Mouse (Mus musculus) ovary, postnatal 10 days (tissue): Measurements from ENCODE around the gene Hcn4.

Experiments
- DNase-seq: peaks from one replicate; pipeline ENCODE4 v3.0.0; 2022; ENCODE audit warnings: low spot score

The Hcn4 gene

DNA sequence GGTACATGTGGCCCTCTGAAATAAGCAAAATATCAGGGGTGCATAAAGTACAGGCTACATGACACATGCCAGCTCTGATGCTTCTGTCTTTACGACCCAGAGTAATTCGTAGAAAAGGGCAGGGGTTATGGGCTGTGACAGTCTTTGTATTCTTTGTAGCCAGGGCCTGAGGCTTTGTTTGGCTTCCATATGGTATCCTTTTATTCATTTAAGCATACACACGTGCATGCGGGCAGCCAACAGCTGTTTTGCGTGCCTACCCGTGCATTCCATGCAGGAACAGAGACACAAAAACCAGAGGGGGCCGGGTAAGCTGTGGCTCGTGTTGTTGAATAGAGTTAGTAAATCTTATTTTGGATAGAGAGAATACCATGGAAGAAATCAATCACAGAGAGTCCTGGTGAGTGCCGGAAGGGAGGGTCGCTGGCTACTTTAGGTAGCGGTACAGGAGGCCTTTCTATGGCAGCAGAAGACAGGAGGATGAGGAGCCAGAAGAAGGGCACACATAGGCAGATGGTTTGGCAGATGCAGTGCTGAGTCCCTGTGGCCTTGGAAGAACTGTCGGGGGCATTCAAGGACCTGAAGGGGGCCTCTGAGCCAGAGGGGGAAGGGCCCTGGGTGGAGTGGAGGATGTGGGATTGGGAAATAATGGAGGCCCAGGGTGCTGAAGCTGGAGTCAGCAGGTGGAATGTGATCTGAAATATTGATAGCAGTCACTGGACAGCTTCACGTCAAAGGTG is 26.5 kb downstream of the Hcn4 start:
- DNase-seq, result no peak

DNA sequence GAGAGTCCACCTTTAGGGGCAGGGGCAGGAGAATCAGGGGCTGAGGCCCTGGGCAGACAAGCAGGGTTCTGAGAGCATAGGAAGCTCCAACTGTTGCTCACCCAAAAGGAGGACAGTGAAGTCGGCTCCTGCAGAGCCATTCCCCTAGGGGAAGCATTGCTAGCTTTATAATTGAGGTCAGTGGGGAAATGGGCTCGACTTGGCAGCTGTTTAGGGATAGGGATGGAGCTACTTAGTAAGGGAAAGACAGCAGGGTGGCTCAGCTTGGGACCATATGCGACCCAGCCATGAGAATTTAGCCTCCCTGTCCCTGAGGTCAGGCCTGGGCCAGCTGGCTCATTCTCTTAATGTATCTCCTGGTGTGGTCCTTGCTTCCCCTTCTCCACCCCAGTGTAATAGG is 31.7 kb downstream of the Hcn4 start:
- DNase-seq, result no peak

DNA sequence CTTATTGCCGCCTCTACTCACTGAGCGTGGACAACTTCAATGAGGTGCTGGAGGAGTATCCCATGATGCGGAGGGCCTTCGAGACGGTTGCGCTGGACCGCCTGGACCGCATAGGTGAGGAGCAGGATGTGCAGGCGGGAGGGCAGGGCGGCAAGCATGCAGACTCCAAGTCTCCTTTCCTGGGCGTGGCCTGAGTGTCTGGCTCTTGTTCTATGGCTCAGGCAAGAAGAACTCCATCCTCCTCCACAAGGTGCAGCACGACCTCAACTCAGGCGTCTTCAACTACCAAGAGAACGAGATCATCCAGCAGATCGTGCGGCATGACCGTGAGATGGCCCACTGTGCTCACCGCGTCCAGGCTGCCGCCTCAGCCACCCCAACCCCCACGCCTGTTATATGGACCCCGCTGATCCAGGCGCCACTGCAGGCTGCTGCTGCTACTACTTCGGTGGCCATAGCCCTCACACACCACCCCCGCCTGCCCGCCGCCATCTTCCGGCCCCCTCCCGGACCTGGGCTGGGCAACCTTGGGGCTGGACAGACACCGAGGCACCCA is 35.9 kb downstream of the Hcn4 start:
- DNase-seq, result no peak

DNA sequence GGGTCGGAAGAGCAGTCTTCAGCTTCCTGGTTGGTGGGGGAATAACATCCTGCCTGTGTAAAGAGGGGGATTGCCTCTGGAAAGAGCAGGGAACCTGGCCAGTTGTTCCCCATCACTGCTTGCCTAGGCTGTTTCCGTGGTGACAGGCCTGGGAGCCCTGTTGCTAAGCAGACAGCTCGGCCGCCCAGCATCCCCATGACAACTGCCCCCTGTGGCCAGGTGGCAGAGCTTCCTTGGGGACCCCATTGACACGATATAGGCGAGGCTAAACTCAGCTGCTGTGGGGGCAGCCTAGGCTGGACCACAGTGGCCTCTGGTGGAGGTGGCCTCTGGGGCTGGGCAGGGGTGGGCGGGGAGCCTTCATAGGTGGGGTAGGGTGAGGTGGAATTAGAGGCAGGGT is 40.6 kb downstream of the Hcn4 start:
- DNase-seq, result no peak

DNA sequence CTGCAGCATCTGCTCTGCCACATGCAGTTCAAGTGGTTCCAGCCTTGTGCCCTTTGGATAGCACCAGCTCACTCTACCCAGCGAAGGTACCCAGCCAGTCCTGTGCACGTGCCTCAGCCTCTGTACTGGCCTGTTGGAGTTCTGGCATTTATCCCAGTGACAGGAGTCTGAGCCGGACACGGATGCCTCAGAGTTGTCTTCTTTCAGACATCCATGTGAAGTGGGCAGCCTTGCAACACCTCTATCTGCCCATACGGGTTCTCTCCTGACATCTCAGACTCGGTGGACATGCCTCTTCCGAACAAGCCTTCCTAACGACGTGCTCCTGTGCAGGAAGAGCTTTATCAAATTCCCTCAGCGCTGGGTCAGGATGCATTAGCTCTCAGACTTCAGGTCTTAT is 47.9 kb downstream of the Hcn4 start:
- no peak for DNase-seq

DNA sequence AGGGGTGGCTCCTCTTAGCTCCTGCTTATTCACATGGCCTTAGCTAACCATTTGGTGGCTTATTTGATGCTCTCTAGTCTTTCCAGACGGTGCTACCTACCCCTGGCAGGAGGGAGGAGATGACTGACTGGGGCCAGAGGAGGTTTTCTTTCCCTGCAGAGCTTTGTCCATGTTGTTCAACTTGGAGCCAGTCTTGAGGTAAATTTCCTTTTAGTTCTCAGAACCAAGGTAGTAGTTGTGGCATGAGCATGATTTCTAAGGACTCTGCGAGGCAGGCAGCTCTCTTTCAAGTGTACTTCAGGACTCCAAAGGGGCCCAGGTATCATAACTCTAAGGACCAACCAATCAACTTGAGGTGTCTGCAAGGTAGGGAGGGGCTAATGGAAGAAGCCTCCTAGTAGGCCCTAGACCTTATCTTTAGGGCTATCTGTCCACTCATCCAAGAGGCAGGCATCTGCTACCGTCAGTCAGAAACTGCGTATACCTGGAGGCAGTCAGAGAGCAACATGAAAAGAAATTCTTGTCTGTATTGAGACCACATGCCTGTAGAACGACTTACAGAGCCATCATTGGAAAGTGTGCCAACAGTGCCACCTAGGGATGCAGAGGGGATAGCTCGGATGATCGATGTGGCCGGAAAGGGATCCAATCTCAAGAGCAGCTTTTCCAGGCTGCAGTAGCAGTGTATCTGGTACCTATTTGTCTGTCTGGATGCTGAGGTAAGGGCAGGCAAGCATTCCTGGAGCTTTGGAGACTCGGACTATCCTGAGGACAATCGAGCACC is 50.5 kb downstream of the Hcn4 start:
- no peak for DNase-seq

DNA sequence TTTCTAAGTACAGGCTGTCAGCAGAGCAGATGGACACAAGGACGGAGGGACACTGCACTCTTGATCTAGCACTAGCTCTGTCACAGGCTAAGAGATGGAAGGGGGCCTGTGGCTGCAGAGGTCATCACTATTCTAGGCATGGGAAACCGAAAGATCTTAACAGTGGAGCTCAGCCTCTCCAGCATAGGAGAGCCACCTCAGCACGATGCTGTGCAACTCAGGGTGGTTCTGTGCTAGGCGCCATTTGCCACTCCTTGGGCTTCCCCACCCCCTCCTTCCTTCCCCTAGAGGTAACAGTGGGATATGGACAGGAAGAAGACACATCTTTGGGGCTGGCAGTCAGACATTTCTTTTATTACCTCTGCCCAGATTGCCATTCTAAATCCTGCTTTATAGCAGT is 51.1 kb downstream of the Hcn4 start:
- no peak for DNase-seq

DNA sequence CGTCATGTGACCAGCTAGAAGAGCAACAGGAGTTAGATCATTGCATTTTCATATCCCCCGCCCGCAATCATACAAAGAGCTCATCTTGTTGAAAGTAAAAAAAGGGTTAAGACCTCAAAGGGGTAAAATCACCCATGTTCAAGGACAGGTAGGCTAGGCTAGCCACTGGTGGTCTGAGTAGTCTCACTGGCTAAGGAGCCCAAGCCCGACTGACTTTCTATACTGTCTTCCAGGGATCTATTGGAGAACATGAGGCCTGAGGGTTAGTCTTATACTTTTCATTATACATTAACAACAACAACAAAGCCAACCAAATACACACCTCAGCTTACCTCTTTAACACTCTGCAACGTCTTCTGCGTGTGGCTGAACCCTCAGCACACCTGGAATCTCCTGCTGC is 52.2 kb downstream of the Hcn4 start:
- no peak for DNase-seq

DNA sequence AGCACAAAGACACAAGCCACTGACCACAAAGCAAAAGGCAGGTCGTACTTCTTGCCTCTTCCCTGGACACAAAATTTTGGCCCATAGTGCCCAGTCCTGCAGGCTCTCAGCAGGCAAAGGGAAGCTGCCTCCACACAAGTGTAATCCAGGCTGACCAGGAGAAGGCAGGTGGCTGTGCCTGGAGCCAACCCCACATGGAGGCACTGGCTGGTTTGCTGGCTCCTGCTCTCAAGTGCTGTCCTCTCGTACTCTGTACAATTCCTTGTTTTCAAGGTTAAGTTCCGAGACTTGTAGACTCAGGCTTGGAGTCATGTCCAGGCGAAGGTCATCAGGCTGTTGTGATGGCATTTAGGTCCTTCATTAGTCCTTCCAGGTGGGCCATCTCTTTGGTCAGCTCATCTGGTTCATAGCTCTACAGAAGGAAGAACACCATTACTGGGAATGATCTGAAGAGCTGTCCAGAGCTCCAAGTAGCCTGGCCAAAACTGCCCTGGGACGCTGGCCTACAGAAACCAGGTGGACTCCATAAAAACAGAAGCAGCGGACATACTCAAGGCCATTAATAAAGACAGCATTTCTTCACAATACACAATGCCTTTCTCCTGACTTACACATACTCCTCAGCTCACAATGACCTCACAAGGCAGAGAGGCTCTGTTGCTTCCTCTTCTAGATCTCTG is 53.9 kb downstream of the Hcn4 start:
- no peak for DNase-seq

DNA sequence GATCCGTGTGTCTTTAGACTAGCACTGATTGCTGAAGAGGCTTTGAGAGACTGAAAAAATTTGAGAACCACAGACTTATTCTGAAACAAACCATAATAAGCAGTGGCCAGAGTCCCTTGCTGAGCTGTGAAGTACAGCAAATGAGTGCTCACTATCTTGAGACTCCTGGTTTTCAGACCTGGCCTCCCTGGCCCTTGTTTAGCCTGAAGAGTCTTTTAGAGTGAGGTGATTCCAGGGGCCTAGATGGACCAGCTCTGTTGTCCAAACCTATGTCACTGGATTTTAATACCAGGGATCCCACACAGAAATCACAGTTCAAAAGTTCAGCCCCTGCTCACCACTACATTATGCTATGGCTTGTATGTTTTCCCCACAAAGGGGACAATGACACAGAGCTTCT is 56.6 kb downstream of the Hcn4 start:
- no peak for DNase-seq

DNA sequence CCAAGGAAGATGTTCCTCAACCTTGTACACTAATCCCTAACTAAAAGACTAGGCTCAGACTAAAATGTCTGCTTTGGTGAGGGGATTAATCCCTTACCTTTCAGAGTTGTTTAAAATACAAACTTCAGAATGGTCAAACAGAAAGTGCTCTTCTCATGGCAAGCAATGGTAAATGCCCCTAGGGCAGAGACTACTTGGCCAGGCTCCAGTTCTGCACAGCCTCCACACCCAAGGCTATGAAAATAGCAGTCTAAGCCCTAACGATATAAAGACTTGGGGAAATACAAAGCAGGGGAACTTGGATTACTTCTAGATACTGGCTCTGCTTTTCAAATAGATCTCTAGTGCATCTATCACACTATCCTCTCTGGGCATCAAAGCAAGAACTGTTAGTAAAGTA is 59.5 kb downstream of the Hcn4 start:
- DNase-seq, result no peak

DNA sequence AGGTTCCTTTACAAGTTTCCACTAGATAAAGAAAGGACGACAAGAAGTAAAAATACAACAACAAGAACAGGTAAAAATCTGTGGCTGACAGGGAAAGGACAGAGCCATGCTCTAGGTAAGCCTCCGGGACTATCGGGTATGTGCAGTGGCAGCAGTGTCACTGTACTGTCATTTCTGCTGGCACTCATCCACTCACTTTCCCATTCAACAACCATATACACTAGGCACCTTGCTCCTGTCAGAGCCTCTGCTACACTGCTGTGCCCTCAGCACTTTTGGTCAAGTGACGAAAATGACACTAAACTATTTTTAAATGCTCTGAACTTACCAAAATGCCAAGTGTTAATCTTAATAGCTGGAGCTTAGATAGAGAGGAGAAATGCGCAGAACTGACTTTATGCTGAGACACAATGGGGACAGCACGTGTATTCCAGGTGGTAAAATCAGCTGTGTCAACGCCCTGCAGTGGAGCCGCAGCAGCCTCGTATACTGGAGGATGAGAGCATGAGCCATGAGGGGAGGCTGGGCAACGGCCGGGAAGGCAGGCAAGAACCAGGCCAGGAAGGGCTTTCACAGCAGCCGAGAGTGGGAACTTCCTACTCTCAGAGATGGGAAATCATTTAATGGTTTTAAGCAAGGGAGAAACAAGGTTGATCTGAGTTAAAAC is 66.7 kb downstream of the Hcn4 start:
- no peak for DNase-seq

DNA sequence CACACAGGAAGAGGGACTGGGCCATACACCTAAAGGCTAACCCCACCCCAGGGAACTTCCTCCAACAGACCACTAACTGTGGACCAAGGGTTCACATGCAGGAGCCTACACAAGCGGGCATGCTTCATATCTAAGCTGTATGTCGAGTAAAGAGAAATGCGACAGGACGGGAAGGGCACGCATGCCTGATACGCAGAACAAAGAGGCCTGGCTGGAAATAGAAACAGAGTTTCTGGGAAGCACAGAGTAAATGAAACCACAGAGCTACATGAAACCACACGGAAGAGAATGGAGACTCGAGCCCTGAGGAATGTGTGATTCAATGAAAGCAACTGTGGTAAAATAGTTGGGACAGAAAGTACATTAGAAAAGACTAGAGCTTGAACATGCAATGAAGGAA is 67.7 kb downstream of the Hcn4 start:
- no peak for DNase-seq

DNA sequence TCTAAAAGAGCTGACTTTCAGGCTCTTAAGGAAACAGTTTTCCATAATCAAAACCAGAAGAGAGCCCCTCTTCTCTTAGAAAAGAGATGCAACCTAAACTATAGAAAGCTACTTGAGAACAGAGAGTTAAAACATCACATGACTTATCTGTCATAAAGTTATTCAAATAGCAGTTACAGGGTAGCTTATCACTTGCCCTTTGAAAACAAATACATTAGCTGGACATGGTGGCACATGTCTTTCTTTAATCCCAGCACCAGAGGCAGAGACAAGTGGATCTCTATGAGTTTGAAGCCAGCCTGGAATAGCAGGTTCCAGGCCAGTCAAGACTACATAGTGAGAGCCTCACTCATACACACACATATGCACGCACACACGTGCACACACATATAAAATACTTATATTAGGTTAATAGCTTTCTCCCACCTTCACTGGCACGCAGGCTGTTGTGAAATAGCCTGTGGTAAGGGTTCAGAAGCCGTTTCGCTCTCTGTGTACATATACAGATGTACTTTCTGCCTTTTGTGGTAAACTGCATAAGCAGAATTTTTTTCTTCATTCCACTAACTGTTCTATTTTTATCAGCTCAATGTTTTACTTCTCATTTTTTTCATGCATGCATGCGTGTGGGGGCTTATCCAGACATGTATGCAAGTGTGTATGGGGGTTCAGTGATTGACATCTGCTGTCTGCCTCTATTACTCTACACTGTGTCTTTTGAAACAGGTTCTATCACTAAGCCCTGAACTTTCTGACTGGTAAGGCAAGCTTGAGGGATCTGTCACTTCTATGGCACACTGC is 68.8 kb downstream of the Hcn4 start:
- DNase-seq, result no peak

DNA sequence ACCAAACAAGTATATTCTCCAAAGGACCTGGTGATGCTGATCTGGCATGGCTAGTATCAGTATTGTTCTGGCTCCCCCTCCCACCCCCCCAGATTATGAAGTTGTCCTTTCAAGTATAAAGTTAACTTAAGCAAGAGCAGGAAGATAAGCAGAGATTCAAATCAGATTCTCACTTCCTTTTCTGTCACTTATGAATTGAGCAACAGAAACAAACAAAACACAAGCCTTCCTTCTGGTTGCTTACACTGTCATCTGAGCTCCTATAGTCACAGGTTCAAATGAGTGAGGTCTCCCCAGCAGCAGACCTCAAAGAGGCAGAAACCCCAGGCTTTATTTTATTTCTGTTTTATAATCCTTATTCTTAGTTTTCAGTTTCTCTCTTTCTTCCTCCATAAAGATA is 76.4 kb downstream of the Hcn4 start:
- DNase-seq, result no peak

DNA sequence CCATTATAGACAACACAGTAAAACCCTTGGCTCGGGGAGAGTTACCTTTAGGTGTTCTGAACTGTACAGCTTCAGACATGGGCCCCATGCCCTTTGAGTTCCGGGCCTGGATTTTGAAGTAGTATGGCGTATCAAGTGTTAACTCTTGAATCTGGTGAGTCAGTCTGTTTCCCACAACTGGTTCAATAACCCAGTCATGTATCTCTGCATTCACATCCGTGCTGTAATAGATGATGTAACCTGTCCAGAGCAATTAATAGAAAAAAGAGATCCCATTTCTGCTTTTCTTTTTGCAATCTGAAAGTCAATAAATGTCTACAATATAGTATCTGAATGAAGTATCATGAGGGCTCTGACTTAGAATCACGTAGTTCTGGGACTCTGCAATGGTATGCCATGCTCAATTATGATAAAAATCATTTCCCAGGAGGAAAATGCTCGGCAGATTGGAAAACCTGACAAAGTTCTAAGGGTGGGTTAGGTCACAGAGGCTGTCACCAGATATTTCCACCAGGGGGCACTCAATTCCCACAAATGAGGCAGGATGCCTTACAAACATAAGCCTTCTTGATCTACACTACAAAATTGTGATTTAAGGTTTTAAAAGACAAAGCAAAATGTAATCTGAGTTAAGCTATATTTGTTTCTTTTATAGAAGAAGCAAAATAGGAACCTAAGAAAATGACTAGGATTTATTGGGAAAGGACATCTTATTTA is 79.8 kb downstream of the Hcn4 start:
- DNase-seq, result no peak
